In the genomic region with DNA sequence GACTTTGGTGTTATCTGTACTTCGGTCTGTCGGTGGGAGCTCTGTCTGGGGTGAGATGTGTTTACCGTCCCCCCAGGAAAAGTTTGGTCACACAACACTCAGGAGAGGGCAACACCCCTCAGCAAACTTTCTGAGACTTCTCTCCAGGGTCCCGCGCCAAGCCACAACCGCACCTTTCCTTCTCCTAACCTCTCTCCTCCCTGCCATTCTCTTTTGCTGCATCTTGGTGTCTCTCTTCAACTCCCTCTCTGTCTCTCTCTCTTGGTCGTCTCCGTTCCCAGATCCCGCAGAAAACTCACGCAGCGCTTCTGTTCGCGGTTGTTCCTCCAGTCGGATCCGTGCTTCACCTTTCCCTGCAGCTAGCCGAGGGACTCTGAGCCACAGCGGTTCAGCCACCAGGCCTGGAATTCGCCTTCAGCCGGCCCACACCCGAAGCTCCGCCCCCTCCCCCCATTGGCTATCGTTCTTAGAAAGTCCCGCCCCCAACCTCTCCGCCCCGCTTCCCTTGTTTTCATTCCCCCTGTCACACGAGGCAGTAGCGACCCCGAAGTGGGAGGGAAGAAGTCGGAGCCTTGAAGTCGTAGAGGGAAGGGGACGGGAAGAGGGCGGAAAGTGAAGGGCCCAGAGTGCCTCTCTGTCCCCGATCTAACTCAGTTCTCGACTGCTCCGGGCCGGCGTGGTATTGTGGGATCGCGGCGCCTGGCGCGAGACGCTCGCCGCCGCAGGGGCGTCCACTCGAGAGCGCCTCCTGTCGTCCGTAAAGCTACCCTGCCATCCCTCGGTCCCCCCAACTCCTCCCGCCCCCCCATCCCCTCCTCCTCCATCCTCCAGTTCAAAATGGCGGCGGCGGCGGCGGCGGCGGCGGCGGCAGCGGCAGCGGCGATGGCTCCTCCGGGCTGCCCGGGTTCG, we compare ENCODE assay signal across 1 mouse cellular context.
TF ChIP-seq lines count a peak whose summit lies in the region.

Aamdc (minus strand) TSS at position 431 of the 909 bp plus-strand sequence.
Rsf1 (plus strand) TSS at position 823 of the 909 bp plus-strand sequence.

TF ChIP-seq in MEL, 35 proteins besides CTCF, POLR2A, EP300 and RAD21 (continued from another document):
- TF ChIP-seq E2F4 (IDR thresholded peaks at IDR 0.05; ENCODE audit: borderline replicate concordance, low read depth, low read length) (no peak), MXI1 (IDR thresholded peaks at IDR 0.05; ENCODE audit: low read depth, low read length) (peak; percentile 90), TAL1 (IDR thresholded peaks at IDR 0.05; ENCODE audit: low read length) (no peak), MYB (IDR thresholded peaks at IDR 0.05; ENCODE audit: low read depth, low read length) (no peak), CHD1 (IDR thresholded peaks at IDR 0.05; ENCODE audit: low read depth, low read length) (no peak), ZC3H11A (IDR thresholded peaks at IDR 0.05; ENCODE audit: low read depth, low read length) (no peak), RCOR1 (IDR thresholded peaks at IDR 0.05; ENCODE audit: low read depth, low read length) (no peak), SMC3 (IDR thresholded peaks at IDR 0.05; ENCODE audit: low read depth, low read length) (no peak; the same call in 1 of the 2 replicates), MYC (IDR thresholded peaks at IDR 0.05; ENCODE audit: low read depth, low read length) (0 out of 2 replicates have a peak, but pooled peaks have one; percentile 9), TCF12 (IDR thresholded peaks at IDR 0.05; ENCODE audit: low read depth, low read length) (peak; percentile 52)
